Mouse (Mus musculus): ENCODE measurements around the gene Gm21117. TPM values are rescaled to one million over a fixed set of nuclear protein-coding genes. Genes with fewer than 3 reads are reported as not detected.
"Not testable (repeated sequence)": the region's sequence is repeated elsewhere in the genome, so short reads cannot be mapped to it uniquely, and the experiment has no call there.

Gm21117 gene
- polyA plus RNA-seq (2015; fragmentation: Nextera tagmentation; extraction: Ambion mirVana): not detected in 2 replicates

GRCm38 (mm10) chrY:51124920-51125319, at the start of gene Gm21117:
Gene Gm21117 (plus strand): TSS chrY:51125220.
- H3K27me3 ChIP-seq; H3K4me3 ChIP-seq (replicated peaks); H3K9me3 ChIP-seq (replicated peaks); H3K4me1 ChIP-seq (replicated peaks); H3K9ac ChIP-seq; ATAC-seq (ENCODE audit: insufficient read depth); H3K36me3 ChIP-seq (replicated peaks); H3K4me2 ChIP-seq; H3K27ac ChIP-seq (replicated peaks): not testable (repeated sequence)
- WGBS (ENCODE audit: insufficient replicate concordance): no CpG with 5 or more reads among the region's 6 CpGs

Data from liver, embryonic 15.5 days (tissue).